Mouse (Mus musculus) forelimb bud, embryonic 11.5 days (tissue): ENCODE measurements around the gene Fam155a.

Experiments
- DNase-seq: peaks from one replicate; pipeline ENCODE4 v3.0.0-alpha.2; 2012; ENCODE audit warnings: low read depth, low spot score

Gene Fam155a

DNA sequence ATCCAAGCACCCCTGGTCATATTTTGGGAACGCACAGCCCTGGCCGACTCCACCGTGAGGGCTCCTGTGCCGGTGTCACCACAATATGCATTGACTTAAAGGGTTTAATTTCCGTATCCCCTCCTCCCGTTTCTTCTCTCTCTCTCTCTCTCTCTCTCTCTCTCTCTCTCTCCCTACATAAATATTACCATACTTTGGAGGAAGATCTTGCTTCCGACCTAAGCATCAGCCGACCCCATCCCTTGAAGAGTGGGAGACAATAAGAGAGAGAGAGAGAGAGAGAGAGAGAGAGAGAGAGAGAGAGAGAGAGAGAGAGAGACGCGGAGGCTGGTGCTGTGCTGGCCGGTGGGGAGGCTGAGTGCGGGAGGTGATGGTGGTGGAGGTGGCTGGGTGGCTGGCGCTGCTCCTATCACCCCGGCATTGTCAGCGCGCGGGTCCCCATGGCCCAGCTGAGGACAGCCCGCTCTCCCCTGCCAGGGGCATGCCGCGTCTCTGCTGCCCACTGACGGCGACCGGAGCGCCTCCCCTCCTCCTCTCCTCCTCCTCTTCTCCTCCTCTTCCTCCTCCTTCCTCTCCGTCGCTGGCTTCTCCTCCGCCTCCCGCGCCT lies at the start of gene Fam155a:
Gene Fam155a, minus strand, starts transcription at position 163 of the 607 bp plus-strand sequence.
- no peak for DNase-seq

- peak; percentile 47 for DNase-seq
Observed at GRCm38 (mm10) chr8:9813273-9813946, 42.4 kb upstream of the Fam155a start.

GRCm38 (mm10) chr8:9810955-9811530 lies 40.1 kb upstream of the Fam155a start:
- DNase-seq = no peak

- no peak for DNase-seq
Observed at GRCm38 (mm10) chr8:9808596-9808995, 37.6 kb upstream of the Fam155a start.

GRCm38 (mm10) chr8:9805676-9806075 lies 34.7 kb upstream of the Fam155a start:
- DNase-seq = no peak

GRCm38 (mm10) chr8:9800346-9800745 lies 29.4 kb upstream of the Fam155a start:
- peak; percentile 70 for DNase-seq

- DNase-seq = no peak
Observed at GRCm38 (mm10) chr8:9799923-9800322, 29.0 kb upstream of the Fam155a start.

DNA sequence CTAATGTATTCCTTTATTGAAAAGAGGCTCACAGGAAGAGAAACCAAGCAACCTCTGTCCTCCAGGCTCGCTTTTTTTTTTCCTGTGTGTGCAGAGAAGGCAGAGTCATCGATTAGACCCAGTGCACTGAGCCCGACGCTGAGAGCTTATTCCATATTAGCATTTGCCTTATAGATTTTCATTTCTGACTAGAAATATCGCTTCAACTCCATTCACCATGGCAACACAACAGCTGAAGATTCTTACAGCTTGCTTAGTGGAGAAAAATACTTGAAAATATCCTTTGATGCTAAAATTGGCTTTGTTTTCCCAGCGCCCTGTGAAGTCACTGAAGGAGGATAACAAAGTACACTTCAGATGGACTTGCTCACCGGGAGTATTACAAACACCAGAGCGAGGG lies 26.6 kb upstream of the Fam155a start:
- DNase-seq = no peak

GRCm38 (mm10) chr8:9795724-9796123 lies 24.8 kb upstream of the Fam155a start:
- DNase-seq = no peak

GRCm38 (mm10) chr8:9793351-9793750 lies 22.4 kb upstream of the Fam155a start:
- DNase-seq = no peak

- DNase-seq = no peak
Observed at GRCm38 (mm10) chr8:9780332-9780731, 9.4 kb upstream of the Fam155a start.

DNA sequence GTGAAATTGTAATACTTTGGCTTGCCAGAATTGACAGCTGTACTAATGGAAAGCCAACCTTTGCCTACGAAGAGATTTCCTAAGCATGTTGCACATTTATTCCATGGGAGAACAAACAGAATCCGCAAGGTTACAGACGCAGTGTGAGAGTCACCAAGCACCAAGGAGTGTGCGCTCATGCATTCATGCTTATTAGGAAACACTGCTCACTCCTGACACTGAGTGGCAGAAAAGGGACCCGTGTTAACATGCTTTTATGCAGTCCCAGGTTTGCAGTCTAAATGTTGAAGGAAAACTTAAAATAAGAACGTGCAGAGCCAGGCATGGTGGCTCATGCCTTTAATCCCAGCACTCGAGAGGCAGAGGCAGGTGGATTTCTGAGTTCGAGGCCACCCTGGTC lies 7.2 kb upstream of the Fam155a start:
- DNase-seq = no peak

DNA sequence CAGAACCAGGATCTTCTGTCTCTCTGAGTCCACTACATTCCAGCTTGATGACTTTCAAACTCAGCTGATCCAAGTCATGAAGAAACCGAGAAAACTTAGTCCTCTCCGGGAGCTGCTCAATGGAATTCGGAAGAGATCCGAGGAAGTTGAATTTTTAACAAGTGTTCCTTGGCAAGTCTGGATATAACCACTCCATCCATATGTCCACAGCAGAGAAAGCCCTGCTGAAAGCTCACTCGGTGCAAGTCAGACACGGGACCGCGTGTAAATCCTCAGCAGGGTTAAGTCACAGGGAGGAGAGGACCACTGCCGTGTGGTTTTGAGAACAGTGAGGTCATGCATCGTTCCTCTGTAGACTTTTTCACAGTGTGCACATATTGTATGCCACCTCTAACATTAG lies 5.9 kb upstream of the Fam155a start:
- DNase-seq = no peak

DNA sequence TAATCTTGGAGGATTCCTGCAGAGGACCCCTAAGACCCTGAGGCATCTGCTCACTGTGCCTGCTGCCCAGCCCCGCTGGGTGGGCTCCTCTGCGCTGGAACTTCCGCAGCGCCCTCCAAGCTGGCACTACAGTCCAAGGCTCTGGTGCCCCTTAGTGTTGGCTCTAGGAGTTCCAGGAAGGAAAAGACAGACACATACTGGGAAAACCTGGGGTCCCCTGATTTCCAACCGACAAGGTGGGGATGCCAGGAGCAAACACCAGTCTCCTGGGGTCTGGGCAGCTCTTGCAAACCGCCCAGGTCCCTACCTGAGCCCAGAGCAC lies 1.5 kb upstream of the Fam155a start:
- no peak for DNase-seq

DNA sequence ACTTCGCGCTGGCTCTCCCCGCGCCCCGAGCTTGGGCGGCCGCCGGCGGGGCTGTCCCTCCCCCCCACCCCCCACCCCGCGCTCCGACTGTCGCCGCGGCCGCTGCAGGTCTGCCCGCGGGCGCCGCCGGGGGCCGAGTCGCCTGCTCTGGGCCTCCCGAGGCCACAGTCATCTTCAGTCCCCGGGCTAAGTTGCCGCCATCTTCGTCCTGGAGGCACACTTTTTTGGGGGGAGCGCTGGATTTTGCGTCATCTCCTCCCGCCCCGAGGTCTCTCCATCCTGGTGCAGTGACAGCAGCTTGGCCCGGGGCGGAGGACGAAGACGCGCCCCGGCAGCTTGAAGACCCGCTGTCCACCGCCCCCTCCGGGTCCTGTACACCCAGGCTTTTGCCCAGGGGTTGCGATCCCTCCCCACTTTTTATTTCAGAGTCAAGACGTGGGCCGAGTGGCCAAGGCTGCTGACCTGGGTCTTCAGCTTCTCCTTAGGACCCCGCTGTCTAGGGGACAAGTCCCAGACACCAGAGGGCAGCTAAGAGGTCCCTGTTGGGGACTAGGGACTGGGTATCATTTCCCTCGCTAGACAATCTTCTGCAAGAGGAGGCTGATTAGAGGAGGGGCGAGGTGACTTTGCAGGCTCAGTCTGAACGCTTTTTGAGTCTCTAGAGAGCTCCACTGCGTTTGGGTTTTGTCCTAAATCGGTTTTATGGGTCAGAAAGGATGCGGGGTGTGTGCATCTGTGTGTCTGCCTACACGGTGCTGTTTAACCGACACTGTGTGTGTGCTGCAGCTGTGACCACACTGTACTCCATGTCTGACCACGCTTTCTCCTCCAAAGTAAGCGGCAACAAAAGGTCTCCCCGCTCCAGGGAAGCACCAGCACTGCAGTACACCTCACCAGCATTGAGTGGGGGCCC lies 901 bp upstream of the Fam155a start:
- no peak for DNase-seq

- no peak for DNase-seq
Observed at GRCm38 (mm10) chr8:9770261-9770998, 531 bp downstream of the Fam155a start.

DNA sequence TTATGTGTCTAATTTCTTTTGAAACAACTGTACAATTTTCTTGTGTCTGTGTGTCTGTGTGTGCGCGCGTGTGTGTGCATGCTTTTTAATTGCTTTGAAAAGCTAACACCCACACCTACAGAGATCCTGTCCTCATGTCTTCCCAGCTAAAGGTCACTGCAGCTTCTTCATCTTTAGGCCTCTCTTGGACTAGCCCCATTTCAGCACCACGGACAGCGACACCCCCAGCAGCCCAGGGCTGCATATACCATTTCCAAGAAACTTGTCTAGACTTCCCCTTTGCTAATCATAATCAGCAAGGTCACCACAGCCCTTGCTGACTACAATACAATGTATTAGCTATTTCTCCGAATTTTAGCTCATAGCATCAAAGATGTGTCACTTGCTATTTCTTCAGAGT lies 1.9 kb downstream of the Fam155a start:
- peak; percentile 81 for DNase-seq

DNA sequence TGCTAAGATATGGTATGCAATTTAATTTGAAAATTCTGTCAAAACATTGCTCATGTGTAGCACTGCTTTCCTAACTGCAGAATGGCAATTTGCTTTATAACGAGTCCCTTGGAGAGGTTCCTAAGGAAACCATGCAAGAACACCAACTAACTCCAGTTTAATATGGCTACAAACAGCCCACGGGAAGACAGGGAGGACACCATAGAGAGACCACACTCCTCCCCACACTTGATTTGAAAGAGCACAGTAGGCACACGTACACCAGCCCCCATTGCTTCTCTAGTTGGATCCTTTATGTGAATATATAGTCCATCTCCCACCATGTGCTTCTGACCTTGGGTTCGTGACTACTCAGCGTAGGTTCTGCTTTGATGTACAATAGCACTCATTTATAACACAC lies 35.8 kb downstream of the Fam155a start:
- DNase-seq = no peak

GRCm38 (mm10) chr8:9709791-9710190 lies 61.2 kb downstream of the Fam155a start:
- no peak for DNase-seq

GRCm38 (mm10) chr8:9707433-9707832 lies 63.5 kb downstream of the Fam155a start:
- no peak for DNase-seq

DNA sequence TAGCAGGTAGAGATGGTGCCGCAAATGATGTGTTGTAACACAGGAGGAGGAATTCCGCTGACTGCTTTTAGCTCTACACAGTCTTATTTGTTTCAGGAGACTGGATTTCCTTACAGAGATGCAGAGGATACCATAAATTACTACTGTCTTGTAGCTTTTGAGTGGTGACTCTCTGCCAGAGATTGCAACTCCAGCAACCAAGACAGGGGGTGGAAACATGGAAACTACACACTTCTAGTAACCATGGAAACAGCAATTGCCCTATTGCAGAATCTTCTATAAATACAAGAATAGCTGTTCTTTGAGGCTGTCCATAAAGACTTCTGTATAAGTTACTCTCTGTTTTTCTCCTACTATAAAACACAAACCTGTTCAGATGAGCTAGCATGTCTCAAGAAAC lies 76.2 kb downstream of the Fam155a start:
- DNase-seq = no peak

GRCm38 (mm10) chr8:9692370-9692769 lies 78.6 kb downstream of the Fam155a start:
- peak; percentile 32 for DNase-seq
